Mouse (Mus musculus): ENCODE results near the gene Usp49. TPM values are rescaled to one million over a fixed set of nuclear protein-coding genes. Genes with fewer than 3 reads are reported as not detected.

The Usp49 gene
- polyA plus RNA-seq, 1 experiment, result 20.6 TPM

DNA sequence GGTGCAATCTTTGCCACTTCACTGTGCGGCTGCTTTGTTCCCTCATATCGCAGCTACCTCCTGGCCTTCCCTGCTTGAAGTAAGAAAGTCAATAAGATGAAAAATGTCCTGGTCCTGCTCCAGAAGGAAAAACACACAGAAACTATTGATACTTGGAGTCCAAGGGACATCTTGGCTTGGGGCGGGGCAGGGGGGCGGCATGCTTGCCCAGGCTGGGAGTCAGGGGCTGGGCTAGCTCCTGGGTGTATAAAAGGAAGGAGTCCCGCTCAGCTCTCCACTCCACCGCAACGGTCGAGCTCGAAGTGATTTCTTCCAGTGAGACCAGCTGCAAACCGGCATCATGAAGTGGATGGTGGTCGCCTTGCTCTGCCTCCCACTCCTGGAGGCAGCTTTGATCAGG is 96.1 kb downstream of the Usp49 start, which contains the start of gene Pgc:
Gene Pgc, plus strand, starts transcription at position 277 of the 400 bp plus-strand sequence.
- no peak for TF ChIP-seq GATA1 (IDR thresholded peaks at IDR 0.05; ENCODE audit: low read length)

DNA sequence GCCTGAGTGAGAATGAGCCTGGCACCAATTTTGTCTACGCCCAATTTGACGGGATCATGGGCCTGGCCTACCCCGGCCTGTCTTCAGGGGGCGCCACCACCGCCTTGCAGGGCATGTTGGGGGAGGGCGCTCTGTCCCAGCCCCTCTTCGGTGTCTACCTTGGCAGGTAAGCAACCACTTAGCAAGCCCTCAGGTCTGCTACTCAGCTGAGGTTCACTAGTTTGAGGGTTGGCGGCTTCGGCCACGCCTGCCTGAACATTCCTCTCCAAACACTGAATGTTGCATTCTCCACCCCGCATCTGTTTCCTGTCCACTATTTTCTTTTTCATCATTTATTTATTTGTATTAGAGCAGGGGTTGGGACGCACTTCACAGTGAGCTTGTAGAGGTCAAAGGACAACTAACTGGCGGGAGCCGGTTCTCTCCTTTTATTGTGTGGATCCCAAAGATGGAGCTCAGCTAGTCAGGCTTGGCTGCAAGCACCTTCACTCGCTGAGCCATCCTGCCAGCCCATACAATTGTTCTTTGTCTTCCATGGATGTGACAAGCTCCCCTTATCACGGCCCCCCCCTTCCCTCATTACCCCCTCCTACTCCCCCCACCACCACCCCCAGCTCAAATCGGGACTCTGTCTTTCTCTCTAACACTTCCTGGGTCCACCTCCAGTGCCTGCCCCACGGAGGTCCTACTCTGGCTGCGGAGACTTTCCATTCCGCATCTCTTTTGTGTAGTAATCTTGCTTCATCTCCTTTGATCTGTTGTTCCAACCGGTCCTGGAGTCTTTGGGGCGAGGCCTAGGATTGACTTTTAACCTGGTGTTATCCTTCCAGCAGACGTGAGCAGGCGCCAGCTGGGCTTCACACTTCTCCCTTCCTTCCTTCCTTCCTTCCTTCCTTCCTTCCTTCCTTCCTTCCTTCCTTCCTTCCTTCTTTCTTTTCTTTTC is 100.4 kb downstream of the Usp49 start:
- no peak for TF ChIP-seq GATA1 (IDR thresholded peaks at IDR 0.05; ENCODE audit: low read length)

DNA sequence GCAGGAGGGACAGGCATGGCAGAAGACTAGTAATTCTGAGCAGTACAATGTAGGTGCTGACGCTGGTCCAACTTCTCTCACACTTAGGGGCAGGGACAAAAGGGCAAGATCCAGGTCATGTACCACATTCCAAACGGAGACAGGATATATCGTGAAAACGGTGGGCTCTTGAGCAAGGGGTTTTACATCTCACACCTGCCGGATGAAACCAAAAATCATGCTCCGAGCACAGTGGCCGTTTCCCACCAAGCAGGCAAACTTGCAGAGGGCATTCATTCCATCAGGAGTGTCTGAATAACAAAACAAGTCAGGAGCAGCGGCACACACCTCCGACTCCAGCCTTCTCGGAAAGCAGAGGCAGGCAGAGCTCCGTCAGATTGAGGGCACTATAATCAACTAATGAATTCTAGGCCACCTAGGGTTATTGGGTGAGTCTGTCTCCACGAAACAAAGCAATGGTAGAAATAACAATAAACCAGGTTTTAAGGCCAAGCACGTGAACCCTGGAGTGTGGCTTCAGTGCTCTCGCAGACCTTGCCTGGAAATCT is 105.1 kb downstream of the Usp49 start:
- no peak for TF ChIP-seq GATA1 (IDR thresholded peaks at IDR 0.05; ENCODE audit: low read length)

Other genes with a start within 250 kb of the Usp49 start
- not detected in 2 replicates for gene Guca1b, start 245.3 kb upstream of the Usp49 start, polyA plus RNA-seq (2012)
- not detected in 2 replicates for gene Guca1a, start 230.1 kb upstream of the Usp49 start, polyA plus RNA-seq (2012)
- gene AI661453, start 194.1 kb upstream of the Usp49 start, polyA plus RNA-seq (2012), result 0.01 TPM in 1 of 2 replicates, not detected in the other
- gene 1700001C19Rik, start 193.3 kb upstream of the Usp49 start, polyA plus RNA-seq (2012), result not detected in 2 replicates
- gene Taf8, start 128.4 kb upstream of the Usp49 start, polyA plus RNA-seq (2012), result 23.1 and 25.1 TPM in 2 replicates
- 451 and 580 TPM in 2 replicates for gene Ccnd3, start 125.6 kb upstream of the Usp49 start, polyA plus RNA-seq (2012)
- gene Bysl, start 19.2 kb upstream of the Usp49 start, polyA plus RNA-seq (2012), result 58.2 and 67.0 TPM in 2 replicates
- 6.0 and 7.3 TPM in 2 replicates for gene Med20, start 19.1 kb upstream of the Usp49 start, polyA plus RNA-seq (2012)
- gene Gm20517, start 19.1 kb upstream of the Usp49 start, polyA plus RNA-seq (2012), result 0.11 TPM in 1 of 2 replicates, not detected in the other
- gene Tomm6, start 57.7 kb downstream of the Usp49 start, polyA plus RNA-seq (2012), result 246 and 348 TPM in 2 replicates
- gene Frs3, start 58.3 kb downstream of the Usp49 start, polyA plus RNA-seq (2012), result 3.2 and 4.1 TPM in 2 replicates
- 0.37 and 0.54 TPM in 2 replicates for gene Gm21981, start 63.8 kb downstream of the Usp49 start, polyA plus RNA-seq (2012)
- 5.3 and 5.7 TPM in 2 replicates for gene Prickle4, start 64.0 kb downstream of the Usp49 start, polyA plus RNA-seq (2012)
- not detected in 2 replicates for gene Pgc, start 96.2 kb downstream of the Usp49 start, polyA plus RNA-seq (2012)
- 40.1 and 50.4 TPM in 2 replicates for gene Tfeb, start 106.3 kb downstream of the Usp49 start, polyA plus RNA-seq (2012)
- not detected in 2 replicates for gene Mdfi, start 204.0 kb downstream of the Usp49 start, polyA plus RNA-seq (2012)